Mouse (Mus musculus) erythroblast, adult 5-6 weeks (primary cell): ENCODE results near the gene Ints5. TPM values are rescaled to one million over a fixed set of nuclear protein-coding genes. Genes with fewer than 3 reads are reported as not detected.
"Not testable (repeated sequence)": the region's sequence is repeated elsewhere in the genome, so short reads cannot be mapped to it uniquely, and the experiment has no call there.

Experiments used
- ATAC-seq: replicated peaks from 2 replicates; pipeline ENCODE4 v1.8.0; 2016; ENCODE audit warnings: moderate number of reproducible peaks, mild to moderate bottlenecking, moderate TSS enrichment, inconsistent platforms; ENCODE audit not compliant: poor library complexity, low FRiP score, severe bottlenecking
- total RNA-seq, 2 experiments: library from RNA; stranded (forward) in 1 of 2; stranded (reverse) in 1 of 2; fragments of 150-400 nt in 1 of 2; fragments of 200-764, 138-1000 nt in 1 of 2; gene quantifications; 2 replicates each; pipeline versions ENCODE4 v1.2.3 to v1.2.4; 2015 to 2017; ENCODE audit warnings: low replicate concordance in 2 of 2

Gene Ints5
- total RNA-seq, 2 experiments from 2014 or later: 2.3 to 4.7 TPM

DNA sequence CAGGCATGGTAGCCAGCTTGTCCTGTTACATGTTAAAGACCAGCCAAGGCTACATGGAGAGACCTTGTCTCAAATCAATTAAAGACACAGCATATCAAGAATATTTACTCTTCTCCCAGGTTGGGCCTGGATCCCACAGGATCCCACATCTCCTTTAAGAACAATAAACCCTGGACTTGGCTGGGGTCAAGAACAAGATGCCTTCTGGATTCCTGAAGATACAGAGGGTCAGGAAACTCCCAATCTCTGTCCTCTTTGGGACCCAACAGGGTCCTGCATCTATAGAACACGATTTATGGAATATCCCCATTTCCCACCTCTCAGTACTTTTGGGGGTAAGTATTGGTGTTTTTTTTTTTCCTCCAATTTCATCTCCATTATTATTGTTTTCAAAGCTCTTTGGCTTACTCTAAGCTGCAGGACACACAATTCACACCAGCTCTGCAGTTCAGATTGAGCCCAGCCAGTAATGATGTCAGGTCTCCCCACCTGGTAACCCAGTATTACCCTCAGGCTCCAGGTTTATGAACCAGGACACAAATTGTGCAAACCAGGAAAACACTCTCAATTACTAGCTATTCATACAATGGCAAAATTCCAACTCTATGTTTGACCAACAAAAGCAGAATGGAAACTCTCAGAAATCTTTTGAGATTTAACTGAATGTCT is 5.8 kb upstream of the Ints5 start:
- no peak for ATAC-seq

DNA sequence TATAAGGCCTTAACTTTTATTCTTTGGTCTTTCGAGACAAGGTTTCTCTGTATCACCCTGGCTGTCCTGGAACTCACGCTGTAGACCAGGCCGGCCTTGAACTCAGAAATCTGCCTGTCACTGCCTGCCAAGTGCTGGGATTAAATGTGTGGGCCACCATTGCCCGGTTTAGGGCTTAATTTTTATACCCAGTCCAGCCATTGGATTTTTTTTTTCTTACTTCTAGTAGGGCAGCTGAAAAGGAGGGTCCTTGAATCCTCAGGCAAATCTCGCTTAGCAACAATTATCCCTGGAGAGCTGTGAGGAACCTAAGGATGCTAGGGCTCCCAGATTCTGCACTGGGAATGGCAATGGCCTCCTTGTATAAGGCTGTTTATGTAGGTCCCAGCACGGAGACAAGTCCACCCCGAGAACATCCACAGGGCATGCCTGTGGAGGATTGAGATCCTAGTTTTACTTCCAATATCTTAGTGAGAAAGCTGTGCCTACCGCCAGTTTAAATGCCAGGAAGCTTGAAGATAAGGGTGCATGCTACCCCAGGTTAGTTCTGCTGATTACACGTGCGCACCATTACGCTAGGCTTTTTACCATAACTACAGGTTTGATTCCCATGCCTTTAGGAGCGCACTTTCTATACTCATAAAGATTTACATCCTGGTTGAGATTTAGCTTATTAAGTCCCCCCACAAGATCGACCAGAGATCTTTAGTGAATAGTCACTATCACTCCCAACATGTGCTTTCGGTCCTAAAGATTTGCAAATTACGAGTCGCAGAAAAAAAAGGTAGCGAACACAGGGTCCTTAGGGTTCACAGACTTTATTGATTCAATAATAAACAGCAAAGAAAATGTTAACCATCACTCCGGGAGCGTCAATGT is 5.0 kb upstream of the Ints5 start:
- 0 out of 2 replicates have a peak, but pooled peaks have one; percentile 27 for ATAC-seq

DNA sequence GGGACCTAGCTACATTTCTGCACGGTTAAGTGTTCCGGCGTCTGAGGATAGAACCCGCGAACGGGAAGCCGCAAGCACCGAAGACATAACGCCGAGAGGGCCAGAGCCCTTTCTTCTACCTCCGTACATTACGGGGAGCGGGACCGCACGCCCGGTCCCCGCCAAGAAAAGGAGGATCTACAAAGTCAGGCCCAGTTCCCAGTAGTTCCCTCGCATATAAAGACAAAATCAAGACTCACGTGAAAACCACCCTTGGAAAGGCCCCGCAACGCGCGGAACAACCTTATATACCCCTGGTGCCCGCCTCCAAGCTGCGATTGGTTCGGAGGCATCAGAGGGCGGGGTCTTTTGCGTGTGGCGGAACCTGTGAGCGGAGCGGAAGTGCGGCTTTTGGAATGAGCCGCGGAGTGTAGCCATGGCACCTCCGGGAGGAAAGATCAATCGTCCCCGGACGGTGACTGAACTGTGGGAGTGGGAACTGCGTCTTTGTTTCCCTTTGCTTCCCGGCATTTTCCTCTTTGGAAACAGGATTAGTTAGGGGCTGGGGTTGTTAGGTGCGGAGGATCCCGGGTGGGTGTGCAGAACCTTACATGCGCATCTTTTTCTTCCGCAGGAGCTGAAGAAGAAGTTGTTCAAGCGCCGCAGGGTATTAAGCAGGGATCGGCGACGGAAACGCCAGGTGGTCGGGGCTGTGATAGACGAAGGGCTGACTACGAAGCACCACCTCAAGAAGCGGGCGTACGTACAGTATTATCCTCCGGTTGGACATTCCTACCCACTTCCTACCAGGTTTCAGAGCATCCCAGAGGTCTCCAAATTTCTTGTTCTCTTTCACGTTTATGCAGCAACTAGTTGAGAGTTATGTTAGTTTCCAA is 4.1 kb upstream of the Ints5 start, which contains the start of the genes 1810009A15Rik and Gm49416:
TSS of gene 1810009A15Rik (plus strand) at position 343 of the 875 bp plus-strand sequence.
TSS of gene Gm49416 (plus strand) at position 416 of the 875 bp plus-strand sequence.
- peak; percentile 93 for ATAC-seq

DNA sequence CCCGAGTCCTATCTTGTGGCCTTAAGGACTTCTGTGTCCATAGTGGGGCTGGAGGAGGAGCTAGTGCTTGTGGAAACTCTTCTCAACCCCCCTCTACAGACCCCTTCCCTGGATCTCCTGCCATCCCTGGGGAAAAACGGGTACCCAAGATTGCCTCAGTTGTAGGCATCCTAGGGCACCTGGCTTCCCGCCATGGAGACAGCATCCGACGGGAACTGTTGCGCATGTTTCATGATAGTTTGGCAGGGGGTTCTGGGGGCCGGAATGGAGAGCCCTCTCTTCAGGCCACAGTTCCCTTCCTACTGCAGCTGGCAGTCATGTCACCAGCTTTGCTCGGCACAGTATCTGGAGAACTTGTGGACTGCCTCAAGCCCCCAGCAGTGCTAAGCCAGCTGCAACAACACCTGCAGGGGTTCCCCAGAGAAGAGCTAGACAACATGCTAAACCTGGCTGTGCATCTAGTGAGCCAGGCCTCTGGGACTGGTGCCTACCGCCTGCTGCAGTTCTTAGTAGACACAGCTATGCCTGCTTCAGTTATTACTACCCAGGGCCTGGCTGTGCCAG is 2.7 kb downstream of the Ints5 start:
- ATAC-seq: no peak

DNA sequence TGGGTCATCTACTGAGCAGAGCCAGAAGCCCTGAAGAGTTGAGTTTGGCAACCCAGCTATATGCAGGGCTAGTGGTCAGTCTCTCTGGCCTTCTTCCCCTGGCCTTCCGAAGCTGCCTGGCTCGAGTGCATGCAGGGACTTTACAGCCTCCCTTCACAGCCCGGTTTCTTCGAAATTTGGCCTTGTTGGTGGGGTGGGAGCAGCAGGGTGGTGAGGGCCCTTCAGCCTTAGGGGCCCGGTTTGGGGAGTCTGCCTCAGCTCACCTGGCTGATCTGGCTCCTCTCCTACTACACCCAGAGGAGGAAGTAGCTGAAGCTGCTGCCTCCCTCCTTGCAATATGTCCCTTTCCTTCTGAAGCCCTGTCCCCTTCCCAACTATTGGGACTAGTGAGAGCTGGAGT is 3.4 kb downstream of the Ints5 start:
- not testable (repeated sequence) for ATAC-seq

DNA sequence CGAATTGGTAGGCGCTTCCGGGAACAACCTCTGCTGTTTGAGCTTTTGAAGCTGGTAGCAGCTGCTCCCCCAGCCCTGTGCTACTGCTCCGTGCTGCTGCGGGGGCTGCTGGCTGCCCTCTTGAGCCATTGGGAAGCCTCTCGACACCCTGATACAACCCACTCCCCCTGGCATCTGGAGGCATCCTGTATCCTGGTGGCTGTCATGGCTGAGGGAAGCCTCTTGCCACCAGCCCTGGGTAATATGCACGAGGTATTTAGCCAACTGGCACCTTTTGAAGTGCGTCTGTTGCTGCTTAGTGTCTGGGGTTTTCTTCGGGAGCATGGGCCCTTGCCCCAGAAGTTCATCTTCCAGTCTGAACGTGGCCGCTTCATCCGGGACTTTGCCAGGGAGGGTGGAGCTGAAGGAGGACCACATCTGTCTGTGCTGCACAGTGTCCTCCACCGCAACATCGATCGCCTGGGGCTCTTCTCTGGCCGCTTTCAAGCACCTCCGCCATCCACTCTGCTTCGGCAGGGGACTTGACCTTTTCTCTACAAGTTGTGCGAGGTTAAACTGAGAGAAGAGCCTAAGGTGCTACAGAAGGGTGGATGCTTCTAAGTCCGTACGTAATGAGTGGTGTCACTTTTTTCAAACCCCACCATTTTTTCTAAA is 4.5 kb downstream of the Ints5 start:
- ATAC-seq: peak; percentile 47

DNA sequence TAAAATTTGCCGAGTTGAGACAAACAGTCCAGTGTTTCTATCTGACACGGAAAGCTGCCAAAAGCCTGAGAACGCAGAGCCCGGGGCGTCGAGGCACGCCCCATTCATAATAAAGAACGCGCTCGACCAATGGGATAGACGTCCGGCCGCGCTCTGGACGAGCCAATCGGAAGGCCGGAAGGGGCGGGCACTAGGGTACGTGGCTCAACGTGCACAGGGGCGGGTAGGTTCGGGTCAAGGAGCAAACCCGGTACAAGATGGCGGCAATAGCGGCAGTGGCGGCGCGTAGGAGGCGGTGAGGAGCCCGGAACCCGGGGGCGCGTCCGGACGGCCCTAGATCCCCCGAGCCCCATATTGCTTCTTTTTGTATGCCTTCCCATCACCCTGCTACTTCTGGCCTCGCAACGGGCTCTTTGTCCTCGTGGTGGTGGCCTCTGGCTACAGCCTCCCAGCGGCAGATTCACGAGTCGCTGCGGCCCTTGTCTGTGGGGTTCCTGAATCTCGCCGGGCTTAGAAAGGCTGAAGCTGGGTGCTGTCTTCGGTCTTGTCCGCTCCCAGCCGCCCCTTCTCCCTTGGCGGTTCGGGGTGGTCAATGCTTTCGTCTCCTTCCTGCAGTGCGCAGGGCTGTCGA is 5.2 kb downstream of the Ints5 start, which contains the start of gene Ganab:
TSS of gene Ganab (plus strand) at position 207 of the 631 bp plus-strand sequence.
- peak; percentile 95 for ATAC-seq

DNA sequence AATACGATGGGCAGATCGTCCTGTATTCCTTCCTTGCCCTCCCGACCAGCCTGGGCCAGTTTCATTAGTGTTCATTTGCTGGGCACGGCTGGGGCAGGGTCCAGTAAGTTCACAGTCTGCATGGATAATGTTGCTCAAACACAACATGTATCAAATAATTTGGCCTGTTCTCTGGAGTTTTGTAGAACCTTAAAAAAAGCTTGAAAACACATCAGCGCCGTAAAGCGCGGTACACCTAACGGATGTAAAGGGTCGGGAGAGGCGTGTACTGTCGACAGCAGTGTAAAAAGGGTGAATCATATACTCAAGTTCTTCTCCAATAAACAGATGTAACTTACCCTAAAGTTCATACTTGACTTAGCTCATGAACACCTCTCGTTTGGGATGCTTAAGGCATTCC is 5.8 kb downstream of the Ints5 start:
- peak; percentile 40 for ATAC-seq

DNA sequence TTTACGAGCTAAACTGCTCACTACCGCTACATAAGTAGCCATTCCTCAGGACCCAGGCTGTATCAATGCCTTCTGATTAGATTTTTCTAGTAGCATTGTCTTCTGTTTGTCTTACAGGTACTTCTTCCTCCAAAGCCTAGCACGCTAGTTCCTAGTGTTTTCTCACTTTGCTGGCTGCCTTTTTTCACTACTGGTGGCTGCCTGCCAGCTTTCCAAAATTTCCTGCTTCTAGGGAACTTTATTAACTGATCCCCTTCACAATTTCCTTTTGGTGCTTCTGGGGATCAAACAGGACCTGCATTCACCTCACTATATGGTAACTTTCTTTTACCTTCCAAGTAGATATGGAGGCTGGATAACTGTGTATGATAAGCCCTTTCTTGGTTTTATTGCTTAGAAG is 6.3 kb downstream of the Ints5 start:
- ATAC-seq: no peak

DNA sequence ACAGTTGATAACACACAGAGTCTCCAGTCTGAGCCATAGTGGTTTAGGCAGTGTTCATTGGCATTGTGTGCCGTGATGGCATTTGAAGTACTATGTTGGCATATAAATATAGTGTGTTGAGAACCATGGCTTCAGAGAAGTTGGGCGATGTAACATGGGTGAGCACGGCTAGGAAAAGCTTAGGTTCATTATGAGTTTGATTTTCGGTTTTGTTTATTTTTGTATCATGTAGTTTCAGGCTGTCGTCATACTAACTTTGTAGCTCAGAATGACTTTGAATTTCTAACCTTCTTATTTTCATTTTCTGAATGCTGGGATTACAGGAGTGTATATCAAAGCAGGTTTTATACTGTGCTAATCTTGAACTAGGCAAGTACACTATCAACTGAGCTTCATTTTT is 10.6 kb downstream of the Ints5 start:
- no peak for ATAC-seq

DNA sequence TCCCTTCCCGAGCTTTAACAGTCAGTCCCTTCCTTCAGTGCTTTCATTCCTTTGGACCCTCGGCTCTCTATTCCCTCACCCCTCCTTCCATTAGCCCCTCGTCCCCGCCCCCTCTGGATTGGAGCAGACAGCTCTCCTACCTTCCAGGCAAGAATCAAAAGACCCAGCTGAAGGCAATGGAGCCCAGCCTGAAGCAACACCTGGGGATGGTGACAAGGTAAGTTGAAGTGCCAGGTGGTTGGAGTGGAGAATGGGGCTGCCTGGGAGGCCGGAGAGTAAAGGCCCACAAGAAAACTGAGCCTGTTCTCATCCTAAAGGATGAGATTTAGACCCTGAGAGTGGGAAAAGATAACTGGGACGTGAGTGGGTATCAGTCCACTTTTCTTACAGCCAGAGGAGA is 15.7 kb downstream of the Ints5 start:
- ATAC-seq: no peak

DNA sequence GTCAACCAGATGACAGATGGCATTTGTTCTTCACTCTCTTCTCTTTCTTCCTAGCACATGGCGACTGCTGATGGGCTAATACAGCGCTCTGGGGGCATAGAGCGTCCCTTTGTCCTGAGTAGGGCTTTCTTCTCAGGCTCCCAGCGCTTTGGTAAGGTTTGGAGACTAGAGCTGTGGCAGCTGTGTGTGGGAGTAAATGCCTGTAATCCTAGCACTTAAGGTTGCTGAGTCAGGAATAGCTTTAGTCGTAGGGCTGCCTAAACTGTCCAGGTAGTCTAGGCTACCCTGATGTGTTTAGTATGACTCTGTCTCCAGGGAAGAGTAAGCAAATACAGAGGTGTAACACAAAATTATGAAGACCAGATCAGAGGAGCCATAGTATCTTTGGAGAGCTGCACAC is 19.0 kb downstream of the Ints5 start:
- no peak for ATAC-seq

DNA sequence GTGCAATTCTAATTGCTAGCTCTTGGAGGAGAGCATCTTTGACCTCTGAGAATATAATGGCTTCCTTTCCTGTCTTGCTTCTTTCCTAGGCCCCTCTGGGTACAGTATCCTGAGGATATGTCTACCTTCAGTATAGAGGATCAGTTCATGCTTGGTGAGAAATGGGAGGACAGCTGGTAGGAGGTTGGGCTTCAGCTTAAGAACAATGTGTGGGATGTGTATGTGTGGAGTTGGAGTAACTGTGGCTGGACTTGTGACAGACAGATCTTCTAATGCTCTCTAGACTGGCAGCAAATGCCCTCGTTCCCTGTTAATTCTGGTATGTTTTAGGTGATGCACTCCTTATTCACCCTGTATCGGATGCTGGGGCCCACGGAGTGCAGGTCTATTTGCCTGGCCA is 21.4 kb downstream of the Ints5 start:
- no peak for ATAC-seq

DNA sequence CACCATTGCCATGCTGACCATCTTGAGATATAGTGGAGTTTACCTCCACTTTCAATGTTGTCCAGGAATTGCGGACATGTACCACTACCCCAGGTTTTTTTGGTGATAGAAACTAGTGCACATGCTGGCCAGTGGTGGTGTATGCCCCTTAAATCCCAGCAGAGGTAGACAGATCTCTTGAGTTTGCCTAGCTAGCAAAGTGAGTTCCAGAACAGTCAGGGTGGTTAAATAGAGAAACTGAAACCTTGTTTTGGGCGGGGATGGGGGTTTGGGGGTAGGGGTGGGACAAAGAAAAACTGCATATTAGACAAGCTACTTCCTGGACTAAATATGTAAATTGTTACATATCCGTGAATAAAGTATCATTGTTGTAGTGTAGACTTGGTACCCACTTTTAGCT is 26.2 kb downstream of the Ints5 start:
- no peak for ATAC-seq

DNA sequence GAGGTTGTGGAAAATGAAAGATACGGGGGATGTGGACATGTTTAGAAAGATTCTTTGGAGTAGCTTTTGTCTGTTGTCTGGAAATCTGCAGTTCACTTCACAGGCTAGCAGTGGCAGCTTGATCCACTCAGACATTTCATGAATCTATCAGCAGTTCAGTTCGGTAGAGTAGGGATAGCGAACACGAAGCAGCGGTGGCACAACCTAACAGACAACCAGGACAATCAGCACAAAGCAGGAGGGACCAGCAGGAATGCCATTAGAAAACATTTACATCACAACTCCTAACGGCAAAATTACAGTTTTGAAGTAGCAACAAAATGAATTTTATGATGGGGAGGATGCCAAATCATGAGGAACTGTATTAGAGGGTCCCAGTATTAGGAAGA is 26.9 kb downstream of the Ints5 start:
- no peak for ATAC-seq

DNA sequence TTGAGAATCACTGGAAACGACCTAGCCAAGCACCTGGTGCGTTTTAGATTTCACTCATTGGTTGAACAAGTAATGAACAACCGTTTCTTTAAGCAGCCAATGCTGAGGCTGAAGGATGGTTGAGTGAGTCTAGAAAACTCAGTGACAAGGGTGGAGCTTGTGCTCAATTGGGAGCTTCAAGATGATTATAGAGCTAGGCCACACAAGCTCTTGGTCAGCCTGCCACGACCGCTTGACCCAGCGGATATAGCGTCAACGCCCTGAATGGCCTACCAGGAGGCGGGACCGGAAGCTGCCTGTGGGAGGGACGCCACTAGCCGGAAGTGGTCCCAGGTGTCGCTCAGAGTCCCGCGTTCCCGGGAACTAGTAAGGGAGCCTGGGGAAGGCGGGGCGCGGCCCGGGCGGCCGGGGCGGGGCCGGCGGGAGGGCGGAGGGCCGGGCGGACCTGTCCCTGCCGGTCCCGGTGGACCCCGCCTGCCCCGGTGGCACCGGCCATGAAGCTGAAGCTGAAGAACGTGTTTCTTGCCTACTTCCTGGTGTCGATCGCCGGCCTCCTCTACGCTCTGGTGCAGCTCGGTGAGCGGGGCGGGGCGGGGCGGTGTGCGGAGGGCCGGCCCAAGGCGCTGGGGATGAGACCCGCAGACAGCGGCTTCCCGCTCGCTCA is 27.4 kb downstream of the Ints5 start, which contains the start of gene B3gat3:
TSS of gene B3gat3 (plus strand) at position 302 of the 664 bp plus-strand sequence.
- peak; percentile 92 for ATAC-seq

DNA sequence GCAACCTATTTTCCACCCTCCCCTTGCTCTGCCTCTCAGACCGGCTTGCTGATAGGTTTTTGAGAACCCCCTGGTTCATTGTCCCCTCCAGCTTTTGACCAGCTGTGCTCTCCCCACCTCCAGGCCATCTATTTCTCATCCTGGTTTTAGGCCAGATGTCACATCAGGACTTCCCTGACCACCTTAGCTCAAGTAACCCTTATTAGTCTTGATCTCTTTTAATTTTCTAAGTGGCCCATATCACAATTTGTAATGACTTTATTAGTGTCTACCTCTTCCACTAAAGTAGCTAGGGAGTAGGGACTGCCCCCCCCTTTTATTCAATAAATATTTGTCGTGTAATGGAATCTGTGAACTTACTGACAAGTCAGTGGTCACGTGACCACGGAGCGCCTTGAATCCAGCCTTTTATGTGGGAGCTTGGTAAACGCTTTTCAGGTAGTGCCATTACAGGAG is 28.1 kb downstream of the Ints5 start:
- ATAC-seq: peak; percentile 73

DNA sequence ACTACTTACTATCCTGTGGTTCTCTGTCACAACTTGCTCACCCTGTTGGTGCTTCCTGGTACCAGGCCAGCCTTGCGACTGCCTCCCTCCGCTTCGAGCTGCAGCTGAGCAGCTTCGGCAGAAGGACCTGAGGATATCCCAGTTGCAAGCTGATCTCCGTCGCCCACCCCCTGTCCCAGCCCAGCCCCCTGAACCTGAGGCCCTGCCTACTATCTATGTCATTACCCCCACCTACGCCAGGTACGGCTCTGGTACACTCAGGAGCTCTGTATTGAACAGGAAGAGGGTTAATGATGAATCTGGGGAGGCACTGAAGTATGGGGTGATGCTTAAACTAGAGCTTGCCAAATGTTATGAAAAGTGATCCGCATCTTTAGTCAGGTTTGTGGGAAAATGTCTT is 28.9 kb downstream of the Ints5 start:
- no peak for ATAC-seq
